Mouse (Mus musculus) cerebellum, adult 2 months (tissue): ENCODE measurements around the gene Stc2. TPM values are rescaled to one million over a fixed set of nuclear protein-coding genes. Genes with fewer than 3 reads are reported as not detected.

ENCODE experiments used
- DNase-seq, 2 experiments: peaks; one replicate each; pipeline ENCODE4 v3.0.0; 2021
- H3K27ac ChIP-seq: fragments of 200-500 bp; 2 replicates; pipeline ENCODE4 v1.5.1; 2012; ENCODE audit warnings: low read length, control low read depth, inconsistent platforms; ENCODE audit not compliant: insufficient read depth
- H3K27me3 ChIP-seq: fragments of 200-500 bp; 2 replicates; pipeline ENCODE4 v1.6.1; 2012; ENCODE audit warnings: inconsistent platforms, mild to moderate bottlenecking, low read length, moderate library complexity; ENCODE audit not compliant: control insufficient read depth, insufficient read depth
- H3K4me1 ChIP-seq: fragments of 200-500 bp; 2 replicates; pipeline ENCODE4 v1.6.1; 2011; ENCODE audit warnings: low read length; ENCODE audit not compliant: control insufficient read depth, insufficient read depth
- H3K4me3 ChIP-seq: fragments of 200-500 bp; replicated peaks from 2 replicates; pipeline ENCODE3; 2011; ENCODE audit warnings: mild to moderate bottlenecking, low read depth, low read length, control low read depth; ENCODE audit not compliant: insufficient read depth
- CTCF ChIP-seq: fragments of 200-500 bp; IDR thresholded peaks from 2 replicates; pipeline ENCODE4 v1.5.1; 2011; ENCODE audit warnings: low read depth, mild to moderate bottlenecking, control low read depth, low read length, moderate library complexity, borderline replicate concordance; ENCODE audit not compliant: insufficient read depth
- POLR2A ChIP-seq: fragments of 200-500 bp; IDR thresholded peaks from 2 replicates; pipeline ENCODE4 v1.6.1; 2011; ENCODE audit warnings: low read length, control low read depth, borderline replicate concordance; ENCODE audit not compliant: insufficient read depth
- WGBS: fragments of 180-500 bp; shearing (Covaris S2); methylation state at CpG from one replicate; pipeline ENCODE4 v1.1.7; 2018; 5-methylcytosine and 5-hydroxymethylcytosine counted together
- polyA plus RNA-seq: library from polyadenylated mRNA; depleted of rRNA; stranded (reverse); fragments of >200 nt; gene quantifications from 2 replicates; pipeline ENCODE4 v1.2.3, GENCODE M21; 2012

Stc2 gene
- polyA plus RNA-seq, 1 experiment = 1.4 TPM

DNA sequence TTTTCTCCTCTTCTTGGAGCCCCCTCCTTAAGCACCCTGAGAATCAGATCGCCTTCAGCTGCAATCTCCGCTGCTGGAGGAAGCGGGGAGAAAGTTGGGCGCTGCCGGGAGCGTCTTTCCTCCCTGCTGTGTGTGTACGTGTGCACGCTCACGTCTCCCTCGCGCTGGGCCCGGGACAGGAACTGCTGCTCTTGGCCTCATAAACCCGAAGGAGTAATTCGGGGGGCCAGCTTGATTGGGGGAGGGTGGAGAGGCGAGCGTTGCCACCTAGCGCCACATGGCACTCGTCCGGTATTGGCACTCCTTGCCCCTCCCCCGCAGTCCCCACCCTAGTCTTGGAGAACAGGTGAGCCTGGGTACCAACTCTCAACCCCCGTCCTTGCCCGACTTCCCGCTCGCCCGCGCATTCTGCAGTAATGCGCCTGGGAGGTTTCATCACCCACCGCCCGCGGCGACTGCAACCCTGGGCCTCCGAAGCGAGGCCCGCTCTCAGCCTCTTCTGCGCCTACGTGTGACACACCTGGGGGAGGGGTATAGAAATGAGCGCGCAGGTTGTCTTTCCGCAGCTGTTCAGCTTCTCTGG lies 1.5 kb upstream of the Stc2 start:
- no peak for TF ChIP-seq POLR2A
- no peak for TF ChIP-seq CTCF
- no peak overlapping the region for H3K4me3 ChIP-seq

DNA sequence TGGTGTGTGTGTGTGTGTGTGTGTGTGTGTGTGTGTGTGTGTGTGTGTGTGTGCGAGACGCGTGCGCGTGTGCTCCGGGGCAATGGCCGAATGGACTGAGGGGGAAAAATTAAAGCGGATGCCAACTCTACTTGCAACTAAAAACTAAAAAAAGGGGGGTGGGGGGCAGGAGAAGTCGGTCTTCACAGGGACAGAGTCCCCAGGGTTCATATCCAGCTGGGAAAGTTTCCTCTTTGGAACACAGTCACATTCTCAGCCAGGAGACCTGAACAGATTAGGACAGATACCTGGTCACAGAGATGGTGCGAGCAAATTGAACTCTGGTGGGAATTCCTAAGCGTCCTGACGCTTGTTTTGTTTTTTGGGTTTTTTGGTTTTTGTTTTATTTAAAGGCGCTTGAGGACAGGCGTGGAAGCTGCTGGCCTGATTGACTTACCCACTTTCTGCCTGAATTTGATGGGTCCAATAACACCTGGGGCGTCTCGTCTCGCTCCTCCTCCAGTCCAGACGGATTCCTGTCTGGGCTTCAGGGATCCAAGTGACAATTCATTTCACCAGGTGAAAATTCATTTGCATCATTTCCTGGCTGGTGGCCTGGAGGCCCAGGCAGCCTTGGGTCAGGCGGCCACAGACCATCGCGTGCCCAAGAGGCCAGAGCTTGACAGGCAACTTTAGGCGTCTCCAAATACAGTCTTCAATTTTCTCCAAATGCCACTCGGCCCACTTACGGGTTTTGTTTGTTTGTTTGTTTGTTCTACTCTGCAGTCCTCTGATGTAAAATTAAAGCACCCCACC lies 759 bp upstream of the Stc2 start:
- no peak overlapping the region for H3K4me3 ChIP-seq
- 3% methylated on average over 24 of the region's 24 CpGs for whole genome bisulfite sequencing
- H3K27me3 ChIP-seq = no peaks in the 10 kb centered on the region
- TF ChIP-seq CTCF (no peak), POLR2A (no peak)
- no peaks in the 10 kb centered on the region; the same call in 1 of the 2 replicates for H3K4me1 ChIP-seq
- H3K27ac ChIP-seq = no peak overlapping the region
- no peak for DNase-seq

More for the DNA sequence above, 1.5 kb upstream of the Stc2 start:
- WGBS = 11% methylated on average over 39 of the region's 39 CpGs
- DNase-seq = peak in 1 of 2 experiments; percentile 5
- no peaks in the 10 kb centered on the region for H3K27me3 ChIP-seq
- H3K4me1 ChIP-seq = no peaks in the 10 kb centered on the region; the same call in 1 of the 2 replicates
- H3K27ac ChIP-seq = no peak overlapping the region

DNA sequence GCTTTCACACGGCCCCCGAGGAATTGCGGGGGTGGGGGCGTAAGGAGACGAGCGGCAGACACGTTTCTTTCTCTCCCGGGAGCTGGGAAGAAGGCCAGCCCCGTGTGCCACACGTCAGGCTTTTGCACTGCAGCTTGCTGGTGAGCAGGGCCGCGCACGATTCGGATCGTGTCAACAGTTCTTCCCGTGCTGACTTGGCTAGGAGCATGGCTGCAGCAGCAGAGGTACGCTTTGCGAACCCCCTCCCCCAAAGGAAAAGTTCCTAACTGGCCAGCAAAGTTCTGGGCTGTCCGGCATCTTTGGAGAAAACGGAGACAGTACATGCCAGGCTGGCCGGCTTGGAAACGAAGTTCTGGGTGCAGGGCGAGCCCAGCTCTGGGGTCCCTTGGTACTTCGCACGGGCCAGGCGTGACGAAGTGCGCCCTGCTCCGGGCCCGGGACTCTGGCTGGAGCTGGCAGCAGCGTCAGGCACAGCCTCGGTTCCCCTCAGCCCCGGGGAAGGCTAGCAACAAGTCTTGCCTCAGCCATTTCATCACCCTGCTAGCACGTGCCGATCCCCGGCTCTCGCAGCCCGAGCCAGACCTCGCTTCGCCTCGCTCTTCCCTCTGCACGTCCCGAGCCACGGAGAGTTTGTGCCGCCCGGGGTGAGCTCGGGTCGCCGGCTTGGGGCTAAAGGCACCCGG lies 768 bp downstream of the Stc2 start:
- no peaks in the 10 kb centered on the region for H3K27me3 ChIP-seq
- no peak overlapping the region for H3K27ac ChIP-seq
- TF ChIP-seq CTCF (no peak), POLR2A (no peak)
- H3K4me1 ChIP-seq = no peaks in the 10 kb centered on the region; the same call in 1 of the 2 replicates
- peak; percentile 9 to 13 for DNase-seq
- under 1% methylated on average over 50 of the region's 50 CpGs for WGBS
- peak overlapping the region; percentile 37 for H3K4me3 ChIP-seq

DNA sequence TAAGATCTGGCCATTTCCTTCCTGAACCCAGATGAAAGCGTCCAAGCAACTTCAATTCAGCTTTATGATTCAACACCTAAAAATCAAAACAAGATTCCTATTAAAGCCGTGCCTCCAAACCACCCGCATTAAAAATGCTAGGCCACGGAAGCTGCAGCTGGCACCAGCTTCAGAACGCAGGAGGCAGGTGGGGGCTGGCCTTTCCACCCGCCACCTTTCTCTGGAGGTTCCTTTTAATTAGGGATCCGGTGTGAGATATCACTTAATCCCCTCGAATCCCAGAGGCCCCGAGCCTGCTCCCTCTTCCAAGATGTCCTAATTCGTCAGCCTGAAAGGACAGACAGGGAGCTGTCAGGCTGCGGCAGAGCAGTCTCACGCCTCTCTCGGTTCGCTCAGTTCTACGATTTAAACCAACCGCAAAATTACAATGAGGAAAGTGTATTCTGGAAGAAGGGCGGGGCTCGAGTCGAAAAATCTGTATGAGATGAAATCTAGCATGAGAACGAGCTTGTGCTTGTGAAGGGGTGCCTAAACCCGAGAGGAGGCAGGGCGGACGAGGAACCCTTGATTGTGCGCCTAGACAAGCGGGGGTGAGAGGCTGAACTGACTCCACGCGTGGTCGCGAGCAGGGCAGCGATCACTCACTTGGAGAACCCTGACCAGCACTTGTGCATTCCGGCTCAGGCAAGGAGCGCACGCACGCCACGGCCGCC lies 1.5 kb downstream of the Stc2 start:
- H3K27me3 ChIP-seq = no peaks in the 10 kb centered on the region
- WGBS = 5% methylated on average over 36 of the region's 36 CpGs
- peak in 1 of 2 experiments; percentile 3 for DNase-seq
- H3K27ac ChIP-seq = no peak overlapping the region
- no peaks in the 10 kb centered on the region; the same call in 1 of the 2 replicates for H3K4me1 ChIP-seq
- H3K4me3 ChIP-seq = peak overlapping the region; percentile 20
- TF ChIP-seq CTCF (no peak), POLR2A (no peak)

DNA sequence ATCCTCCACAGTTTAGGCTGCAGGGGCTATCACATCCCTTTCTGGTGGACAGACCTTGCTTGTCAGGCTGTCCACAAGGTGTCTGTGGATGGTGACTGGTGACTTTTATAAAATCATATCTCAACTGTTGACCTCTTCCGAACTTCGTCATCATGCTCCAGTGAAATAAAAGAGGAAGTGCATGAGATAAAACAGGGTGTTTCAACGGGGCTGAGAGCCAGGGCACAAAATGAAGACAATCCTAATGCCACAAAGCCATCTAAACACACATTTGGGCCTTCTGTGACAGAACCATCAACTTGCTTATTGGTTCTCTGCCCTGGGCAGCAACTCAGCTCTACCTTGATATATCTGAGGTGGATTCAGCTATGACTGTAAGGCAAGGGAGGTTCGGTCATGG lies 3.0 kb downstream of the Stc2 start:
- 96% methylated on average over 4 of the region's 4 CpGs for WGBS
- DNase-seq = no peak
- no peak overlapping the region for H3K27ac ChIP-seq
- H3K4me3 ChIP-seq = no peak overlapping the region
- H3K27me3 ChIP-seq = no peaks in the 10 kb centered on the region
- peaks cover 3% of the 10 kb centered on the region; the same call in 1 of the 2 replicates for H3K4me1 ChIP-seq
- TF ChIP-seq CTCF (no peak), POLR2A (no peak)

DNA sequence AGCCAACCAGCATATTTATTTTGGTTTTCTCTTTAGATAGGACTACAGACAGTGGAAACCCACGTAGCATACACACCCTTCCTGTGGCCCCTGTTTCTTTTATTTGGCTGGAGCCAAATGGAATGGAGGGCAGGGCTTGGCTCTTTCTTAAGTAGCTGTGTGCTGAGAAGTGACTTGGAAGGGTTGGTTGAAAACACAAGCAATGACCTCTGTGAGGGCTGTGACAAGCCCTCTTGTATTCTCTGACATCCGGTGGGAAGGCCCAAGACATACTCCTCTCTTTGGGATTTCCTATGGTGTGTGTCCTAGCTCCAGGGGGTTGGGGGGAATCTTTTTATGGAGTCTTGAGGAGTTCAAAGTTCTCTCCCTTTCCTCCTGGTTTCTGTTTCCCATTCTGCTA lies 3.5 kb downstream of the Stc2 start:
- WGBS = 90% methylated on average over 2 of the region's 2 CpGs
- no peak for DNase-seq
- peaks cover 3% of the 10 kb centered on the region; the same call in 1 of the 2 replicates for H3K4me1 ChIP-seq
- H3K27me3 ChIP-seq = no peaks in the 10 kb centered on the region
- H3K27ac ChIP-seq = no peak overlapping the region
- TF ChIP-seq POLR2A = no peak
- TF ChIP-seq CTCF = no peak
- no peak overlapping the region for H3K4me3 ChIP-seq

DNA sequence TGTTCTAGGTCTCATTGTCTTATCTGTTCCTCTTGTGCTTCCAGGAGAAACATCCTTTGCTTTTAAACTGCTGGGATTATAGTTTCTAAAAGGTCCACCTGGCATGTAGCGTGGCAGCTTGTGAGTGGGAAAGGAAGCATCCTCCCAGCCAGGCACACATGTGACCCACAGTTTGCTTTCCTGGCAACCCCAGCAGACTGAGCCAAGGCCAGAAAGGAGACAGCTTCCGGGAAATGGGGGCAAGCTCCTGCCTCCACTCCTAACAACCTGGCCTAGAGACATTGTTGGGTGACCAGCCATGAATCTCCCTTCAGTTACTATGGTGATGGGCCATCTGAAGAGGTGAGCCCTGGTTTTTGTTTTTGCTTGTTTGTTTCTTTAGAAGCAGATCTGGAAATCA lies 3.9 kb downstream of the Stc2 start:
- H3K4me3 ChIP-seq = no peak overlapping the region
- peaks cover 3% of the 10 kb centered on the region; the same call in 1 of the 2 replicates for H3K4me1 ChIP-seq
- no peak for DNase-seq
- WGBS = 46% methylated on average over 2 of the region's 2 CpGs
- H3K27me3 ChIP-seq = no peaks in the 10 kb centered on the region
- no peak overlapping the region for H3K27ac ChIP-seq
- no peak for TF ChIP-seq CTCF
- no peak for TF ChIP-seq POLR2A
